Mouse (Mus musculus): ENCODE results near the gene Helz.

DNA sequence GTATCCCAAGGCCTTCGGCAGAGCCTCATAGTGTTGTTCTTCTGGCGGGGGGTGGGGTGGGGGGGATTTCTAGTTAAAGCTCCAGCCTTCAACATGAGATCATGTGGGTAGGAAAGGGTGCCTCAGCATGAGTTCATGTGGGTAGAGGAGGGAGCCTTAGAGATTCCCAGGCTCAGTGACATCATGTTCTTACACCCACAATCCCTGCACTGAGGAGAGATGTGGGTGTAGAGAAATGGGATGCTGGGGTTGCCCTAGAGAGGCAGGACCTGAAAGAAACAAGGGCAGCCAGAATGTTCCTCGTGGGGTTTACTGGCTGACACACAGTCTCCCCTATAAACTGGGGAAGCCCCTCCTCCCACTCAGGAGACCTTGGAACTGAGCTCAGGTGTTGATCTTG, 162.6 kb downstream of the Helz start:
- TF ChIP-seq ZC3H11A (IDR thresholded peaks at IDR 0.05; ENCODE audit: borderline replicate concordance, low read depth, low read length) (no peak), CHD2 (IDR thresholded peaks at IDR 0.05; ENCODE audit: low read depth, low read length) (no peak), HCFC1 (IDR thresholded peaks at IDR 0.05; ENCODE audit: borderline replicate concordance, insufficient read depth, low read length) (no peak)
